Mouse (Mus musculus): ENCODE measurements around the gene Tbc1d5. TPM values are rescaled to one million over a fixed set of nuclear protein-coding genes. Genes with fewer than 3 reads are reported as not detected.

The Tbc1d5 gene
- polyA plus RNA-seq, 1 experiment from 2014 or later, result 8.8 TPM

DNA sequence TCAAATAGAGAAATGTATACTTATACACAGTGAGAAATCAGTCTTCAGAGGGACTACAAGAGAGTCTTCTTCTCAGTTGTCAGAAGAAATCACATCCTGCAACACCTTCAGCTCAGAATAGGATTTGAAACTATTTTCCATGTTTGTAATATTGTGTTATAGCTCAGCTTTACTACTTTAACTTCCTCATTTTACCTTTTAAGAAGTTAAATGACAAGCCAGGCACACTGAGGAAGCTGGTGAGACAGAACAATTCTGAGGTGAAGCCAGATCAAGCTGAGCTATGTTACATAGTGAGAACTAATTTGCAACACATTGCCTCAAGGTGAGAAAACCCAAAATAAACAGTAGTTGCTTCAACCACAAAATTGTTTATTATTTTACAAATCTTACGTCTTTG is 135.3 kb downstream of the Tbc1d5 start:
- Histone ChIP-seq H3K4me3 (ENCODE audit: low read depth, low read length) (no peak overlapping the region), H3K27me3 (ENCODE audit: control insufficient read depth, insufficient read depth, low read length) (no peaks in the 10 kb centered on the region), H3K9me3 (replicated peaks; ENCODE audit: control insufficient read depth, low read length) (no peaks in the 10 kb centered on the region), H3K4me1 (ENCODE audit: control insufficient read depth, insufficient read depth, low read length) (no peaks in the 10 kb centered on the region), H3K36me3 (replicated peaks; ENCODE audit: control insufficient read depth, insufficient read depth, low read depth, low read length) (no peaks in the 10 kb centered on the region), H3K4me2 (ENCODE audit: low read depth, low read length) (no peak overlapping the region), H3K27ac (replicated peaks; ENCODE audit: low read depth, low read length) (no peak overlapping the region), H3K9ac (replicated peaks; ENCODE audit: low read length) (no peak overlapping the region)
- DNase-seq (ENCODE audit: low spot score) (no peak), ATAC-seq (replicated peaks; ENCODE audit: insufficient number of reproducible peaks, low FRiP score, low TSS enrichment, low read depth) (no peak)
- 55% methylated on average over 1 of the region's 1 CpGs for WGBS

DNA sequence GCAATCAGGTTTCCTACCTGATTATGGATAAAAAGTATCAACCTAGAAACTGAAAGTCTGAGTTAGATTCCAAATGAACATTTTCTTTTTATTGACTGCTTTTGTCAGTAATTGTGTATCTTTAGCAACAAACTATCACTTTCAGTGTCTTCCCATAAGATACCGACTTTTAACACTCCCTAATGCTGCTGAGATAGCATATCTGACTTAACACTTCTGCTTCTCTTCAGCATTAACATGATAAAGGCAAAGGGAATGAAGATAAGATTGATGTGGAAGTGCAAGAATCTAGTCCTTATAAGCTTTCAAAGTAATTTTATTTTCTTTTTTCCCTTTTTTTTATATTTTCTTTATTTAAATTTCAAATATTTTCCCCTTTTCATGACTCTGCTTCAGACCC is 138.3 kb downstream of the Tbc1d5 start:
- H3K4me3 ChIP-seq (ENCODE audit: low read depth, low read length), result no peak overlapping the region
- H3K4me1 ChIP-seq (ENCODE audit: control insufficient read depth, insufficient read depth, low read length), result no peaks in the 10 kb centered on the region
- H3K27ac ChIP-seq (replicated peaks; ENCODE audit: low read depth, low read length), result no peak overlapping the region
- H3K4me2 ChIP-seq (ENCODE audit: low read depth, low read length), result no peak overlapping the region
- no peaks in the 10 kb centered on the region for H3K36me3 ChIP-seq (replicated peaks; ENCODE audit: control insufficient read depth, insufficient read depth, low read depth, low read length)
- 68% methylated on average over 1 of the region's 1 CpGs for WGBS
- no peaks in the 10 kb centered on the region for H3K27me3 ChIP-seq (ENCODE audit: control insufficient read depth, insufficient read depth, low read length)
- ATAC-seq (replicated peaks; ENCODE audit: insufficient number of reproducible peaks, low FRiP score, low TSS enrichment, low read depth) (no peak), DNase-seq (ENCODE audit: low spot score) (no peak)
- no peak overlapping the region for H3K9ac ChIP-seq (replicated peaks; ENCODE audit: low read length)
- no peaks in the 10 kb centered on the region for H3K9me3 ChIP-seq (replicated peaks; ENCODE audit: control insufficient read depth, low read length)

DNA sequence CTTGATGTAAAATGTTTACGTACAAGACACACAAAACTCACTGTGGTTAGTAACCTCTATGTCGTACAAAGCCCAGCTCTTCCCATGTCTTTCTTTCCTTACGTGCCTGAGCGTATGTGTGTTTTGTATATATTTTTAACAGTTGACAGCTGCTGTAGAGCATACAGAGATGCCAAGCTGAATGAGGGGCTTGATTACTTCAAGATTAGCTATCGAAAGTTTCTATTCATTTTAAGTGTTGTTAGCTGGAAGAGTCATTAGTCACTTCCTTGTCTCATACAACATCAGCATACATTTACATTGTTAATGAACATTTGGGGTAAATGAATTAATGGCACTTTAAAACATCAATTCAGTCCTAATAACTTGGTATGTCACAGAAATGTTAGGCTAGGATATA is 155.9 kb downstream of the Tbc1d5 start:
- H3K4me2 ChIP-seq (ENCODE audit: low read depth, low read length), result no peak overlapping the region
- WGBS, result 83% methylated on average over 5 of the region's 5 CpGs
- DNase-seq (ENCODE audit: low spot score) (no peak), ATAC-seq (replicated peaks; ENCODE audit: insufficient number of reproducible peaks, low FRiP score, low TSS enrichment, low read depth) (no peak)
- no peaks in the 10 kb centered on the region for H3K36me3 ChIP-seq (replicated peaks; ENCODE audit: control insufficient read depth, insufficient read depth, low read depth, low read length)
- no peaks in the 10 kb centered on the region for H3K9me3 ChIP-seq (replicated peaks; ENCODE audit: control insufficient read depth, low read length)
- H3K4me3 ChIP-seq (ENCODE audit: low read depth, low read length), result no peak overlapping the region
- H3K27ac ChIP-seq (replicated peaks; ENCODE audit: low read depth, low read length), result no peak overlapping the region
- no peaks in the 10 kb centered on the region for H3K27me3 ChIP-seq (ENCODE audit: control insufficient read depth, insufficient read depth, low read length)
- H3K4me1 ChIP-seq (ENCODE audit: control insufficient read depth, insufficient read depth, low read length), result no peaks in the 10 kb centered on the region
- H3K9ac ChIP-seq (replicated peaks; ENCODE audit: low read length), result no peak overlapping the region

DNA sequence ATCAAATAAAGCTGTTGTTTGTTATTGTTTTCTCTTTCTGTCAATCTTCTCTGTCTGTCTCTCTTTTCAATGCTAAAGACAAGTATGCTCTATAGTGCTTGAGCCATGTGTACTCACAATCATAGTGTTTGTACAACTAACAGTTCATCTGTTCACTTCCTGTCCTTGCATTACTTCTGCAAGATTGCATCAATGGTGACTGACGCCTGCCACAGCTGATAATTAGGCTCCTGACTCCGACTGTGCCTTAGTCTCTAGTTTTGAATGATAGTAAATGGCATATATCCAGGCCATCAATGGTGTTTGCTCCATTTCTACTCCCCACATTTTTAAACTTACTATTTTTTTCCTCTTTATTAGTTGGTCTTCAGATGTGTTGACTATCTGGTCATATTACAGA is 162.8 kb downstream of the Tbc1d5 start:
- ATAC-seq (replicated peaks; ENCODE audit: insufficient number of reproducible peaks, low FRiP score, low TSS enrichment, low read depth), result no peak
- no peak for DNase-seq (ENCODE audit: low spot score)
- Histone ChIP-seq H3K27me3 (ENCODE audit: control insufficient read depth, insufficient read depth, low read length) (no peaks in the 10 kb centered on the region), H3K4me3 (ENCODE audit: low read depth, low read length) (no peak overlapping the region), H3K36me3 (replicated peaks; ENCODE audit: control insufficient read depth, insufficient read depth, low read depth, low read length) (no peaks in the 10 kb centered on the region), H3K9ac (replicated peaks; ENCODE audit: low read length) (no peak overlapping the region), H3K27ac (replicated peaks; ENCODE audit: low read depth, low read length) (no peak overlapping the region), H3K4me2 (ENCODE audit: low read depth, low read length) (no peak overlapping the region), H3K4me1 (ENCODE audit: control insufficient read depth, insufficient read depth, low read length) (no peaks in the 10 kb centered on the region), H3K9me3 (replicated peaks; ENCODE audit: control insufficient read depth, low read length) (no peaks in the 10 kb centered on the region)
- 68% methylated on average over 2 of the region's 2 CpGs for WGBS

DNA sequence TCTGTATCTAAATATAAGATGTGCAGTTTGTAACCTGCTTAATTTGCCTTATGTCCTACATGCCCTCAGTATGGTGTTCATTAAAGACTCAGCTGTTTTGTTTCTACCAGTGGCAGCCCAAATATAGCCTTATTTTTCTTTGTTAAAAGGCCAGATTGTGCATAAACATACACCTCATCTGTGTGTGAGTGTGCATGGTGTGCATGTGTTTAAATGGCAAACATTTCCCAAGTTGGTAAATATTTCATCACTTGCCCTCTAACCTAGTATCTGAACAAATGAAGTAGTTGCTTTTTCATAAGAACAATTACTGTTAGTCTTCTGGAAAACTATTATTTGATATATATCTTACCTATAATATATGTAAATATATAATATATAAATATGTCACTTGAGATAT is 165.2 kb downstream of the Tbc1d5 start:
- ATAC-seq (replicated peaks; ENCODE audit: insufficient number of reproducible peaks, low FRiP score, low TSS enrichment, low read depth), result no peak

GRCm38 (mm10) chr17:51003179-51003578 is 176.0 kb downstream of the Tbc1d5 start:
- ATAC-seq (replicated peaks; ENCODE audit: insufficient number of reproducible peaks, low FRiP score, low TSS enrichment, low read depth), result no peak

More for the DNA sequence above, 165.2 kb downstream of the Tbc1d5 start:
- DNase-seq (ENCODE audit: low spot score), result no peak
- Histone ChIP-seq H3K4me2 (ENCODE audit: low read depth, low read length) (no peak overlapping the region), H3K4me1 (ENCODE audit: control insufficient read depth, insufficient read depth, low read length) (no peaks in the 10 kb centered on the region), H3K27me3 (ENCODE audit: control insufficient read depth, insufficient read depth, low read length) (no peaks in the 10 kb centered on the region), H3K27ac (replicated peaks; ENCODE audit: low read depth, low read length) (no peak overlapping the region), H3K9ac (replicated peaks; ENCODE audit: low read length) (no peak overlapping the region), H3K36me3 (replicated peaks; ENCODE audit: control insufficient read depth, insufficient read depth, low read depth, low read length) (no peaks in the 10 kb centered on the region), H3K4me3 (ENCODE audit: low read depth, low read length) (no peak overlapping the region), H3K9me3 (replicated peaks; ENCODE audit: control insufficient read depth, low read length) (no peaks in the 10 kb centered on the region)

DNA sequence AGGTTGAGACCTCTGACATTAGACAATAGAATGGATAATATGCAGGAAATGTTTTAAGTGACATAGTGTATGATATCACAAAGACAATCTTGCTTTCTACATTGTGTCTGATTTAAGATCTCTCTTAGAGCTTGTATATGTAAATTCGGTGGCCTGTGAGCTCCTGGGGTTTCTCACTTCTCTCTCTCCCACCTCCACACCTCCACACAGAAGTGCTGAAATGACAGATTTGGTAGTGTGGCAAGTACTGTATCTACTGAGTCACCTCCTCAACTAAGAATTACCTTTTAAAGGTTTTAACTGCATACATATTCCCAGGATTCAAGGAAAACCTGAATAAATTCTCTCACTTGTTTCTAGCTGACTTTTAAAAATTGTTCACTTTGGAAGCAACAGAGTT is 180.9 kb downstream of the Tbc1d5 start:
- no peaks in the 10 kb centered on the region for H3K9me3 ChIP-seq (replicated peaks; ENCODE audit: control insufficient read depth, low read length)
- no peak for ATAC-seq (replicated peaks; ENCODE audit: insufficient number of reproducible peaks, low FRiP score, low TSS enrichment, low read depth)
- no peak overlapping the region for H3K4me2 ChIP-seq (ENCODE audit: low read depth, low read length)
- no peak overlapping the region for H3K9ac ChIP-seq (replicated peaks; ENCODE audit: low read length)
- no peaks in the 10 kb centered on the region for H3K27me3 ChIP-seq (ENCODE audit: control insufficient read depth, insufficient read depth, low read length)
- H3K36me3 ChIP-seq (replicated peaks; ENCODE audit: control insufficient read depth, insufficient read depth, low read depth, low read length), result no peaks in the 10 kb centered on the region
- 81% methylated on average over 1 of the region's 1 CpGs for WGBS
- H3K27ac ChIP-seq (replicated peaks; ENCODE audit: low read depth, low read length), result no peak overlapping the region
- no peaks in the 10 kb centered on the region for H3K4me1 ChIP-seq (ENCODE audit: control insufficient read depth, insufficient read depth, low read length)
- no peak overlapping the region for H3K4me3 ChIP-seq (ENCODE audit: low read depth, low read length)
- no peak for DNase-seq (ENCODE audit: low spot score)

More at GRCm38 (mm10) chr17:51003179-51003578, 176.0 kb downstream of the Tbc1d5 start:
- H3K36me3 ChIP-seq (replicated peaks; ENCODE audit: control insufficient read depth, insufficient read depth, low read depth, low read length), result no peaks in the 10 kb centered on the region
- no peaks in the 10 kb centered on the region for H3K27me3 ChIP-seq (ENCODE audit: control insufficient read depth, insufficient read depth, low read length)
- no peak overlapping the region for H3K27ac ChIP-seq (replicated peaks; ENCODE audit: low read depth, low read length)
- no peak for DNase-seq (ENCODE audit: low spot score)
- no peaks in the 10 kb centered on the region for H3K9me3 ChIP-seq (replicated peaks; ENCODE audit: control insufficient read depth, low read length)
- no peaks in the 10 kb centered on the region for H3K4me1 ChIP-seq (ENCODE audit: control insufficient read depth, insufficient read depth, low read length)
- no peak overlapping the region for H3K9ac ChIP-seq (replicated peaks; ENCODE audit: low read length)
- no peak overlapping the region for H3K4me3 ChIP-seq (ENCODE audit: low read depth, low read length)
- no peak overlapping the region for H3K4me2 ChIP-seq (ENCODE audit: low read depth, low read length)

- WGBS, result 83% methylated on average over 3 of the region's 3 CpGs
- no peak overlapping the region for H3K27ac ChIP-seq (replicated peaks; ENCODE audit: low read depth, low read length)
- no peaks in the 10 kb centered on the region for H3K27me3 ChIP-seq (ENCODE audit: control insufficient read depth, insufficient read depth, low read length)
- H3K4me1 ChIP-seq (ENCODE audit: control insufficient read depth, insufficient read depth, low read length), result no peaks in the 10 kb centered on the region
- no peak overlapping the region for H3K4me2 ChIP-seq (ENCODE audit: low read depth, low read length)
- DNase-seq (ENCODE audit: low spot score) (no peak), ATAC-seq (replicated peaks; ENCODE audit: insufficient number of reproducible peaks, low FRiP score, low TSS enrichment, low read depth) (no peak)
- no peaks in the 10 kb centered on the region for H3K36me3 ChIP-seq (replicated peaks; ENCODE audit: control insufficient read depth, insufficient read depth, low read depth, low read length)
- no peak overlapping the region for H3K4me3 ChIP-seq (ENCODE audit: low read depth, low read length)
- no peak overlapping the region for H3K9ac ChIP-seq (replicated peaks; ENCODE audit: low read length)
- no peaks in the 10 kb centered on the region for H3K9me3 ChIP-seq (replicated peaks; ENCODE audit: control insufficient read depth, low read length)
These were observed 185.7 kb downstream of the Tbc1d5 start for GRCm38 (mm10) chr17:50993294-50993993.

All from embryonic facial prominence, embryonic 11.5 days (tissue).